Mouse (Mus musculus) kidney, postnatal 0 days (tissue): ENCODE results near the gene Ablim2. TPM values are rescaled to one million over a fixed set of nuclear protein-coding genes. Genes with fewer than 3 reads are reported as not detected.

Source experiments
- ATAC-seq: fragments of 200-750 bp; cut with Nextera tagmentation; replicated peaks from 2 replicates; pipeline ENCODE4 v1.8.0; 2017; ENCODE audit warnings: low read depth, moderate number of reproducible peaks, moderate TSS enrichment, moderate library complexity; ENCODE audit not compliant: low FRiP score
- DNase-seq: peaks from one replicate; pipeline ENCODE4 v3.0.0-alpha.2; 2016; ENCODE audit warnings: low spot score
- H3K27ac ChIP-seq: fragments of 300-500 bp; sonication (generic); 2 replicates; pipeline ENCODE4 v1.5.1; 2014; ENCODE audit warnings: mild to moderate bottlenecking
- H3K27me3 ChIP-seq: fragments of 300-500 bp; sonication (generic); 2 replicates; pipeline ENCODE4 v1.6.1; 2014; ENCODE audit warnings: low read length, mixed read lengths; ENCODE audit not compliant: insufficient read depth
- H3K36me3 ChIP-seq: fragments of 300-500 bp; sonication (generic); 2 replicates; pipeline ENCODE4 v1.6.1; 2014; ENCODE audit warnings: low read length, mixed read lengths; ENCODE audit not compliant: insufficient read depth
- H3K4me1 ChIP-seq: fragments of 300-500 bp; sonication (generic); replicated peaks from 2 replicates; pipeline ENCODE4 v1.6.1; 2014; ENCODE audit warnings: antibody characterized with exemption, low read length, mixed read lengths; ENCODE audit not compliant: insufficient read depth
- H3K4me2 ChIP-seq: fragments of 300-500 bp; sonication (generic); 2 replicates; pipeline ENCODE4 v1.6.1; 2014; ENCODE audit warnings: mild to moderate bottlenecking, low read length, moderate library complexity, mixed read lengths
- H3K4me3 ChIP-seq: fragments of 300-500 bp; sonication (generic); replicated peaks from 2 replicates; pipeline ENCODE4 v1.5.1; 2014; ENCODE audit warnings: low read depth, low read length
- H3K9ac ChIP-seq: fragments of 300-500 bp; sonication (generic); 2 replicates; pipeline ENCODE4 v1.6.1; 2014; ENCODE audit warnings: low read depth, low read length
- H3K9me3 ChIP-seq: fragments of 300-500 bp; sonication (generic); replicated peaks from 2 replicates; pipeline ENCODE4 v1.6.1; 2016; ENCODE audit warnings: low read length, inconsistent platforms, mixed read lengths
- CTCF ChIP-seq: IDR thresholded peaks from 2 replicates; pipeline ENCODE4 v1.5.1; 2016; ENCODE audit warnings: antibody characterized with exemption, low read depth, mild to moderate bottlenecking, moderate library complexity
- WGBS: fragments of 180-500 bp; shearing (Covaris S2); extraction: QIAGEN DNeasy Blood & Tissue Kit; methylation state at CpG from one replicate; pipeline ENCODE4 v1.1.7; 2014; 5-methylcytosine and 5-hydroxymethylcytosine counted together
- polyA plus RNA-seq: library from polyadenylated mRNA; unstranded; fragments of >200 nt; fragmentation: Nextera tagmentation; extraction: Ambion mirVana; gene quantifications from 2 replicates; pipeline ENCODE4 v1.2.1, GENCODE M21; 2015

Ablim2 gene
- polyA plus RNA-seq, 1 experiment from 2014 or later = 3.9 TPM

DNA sequence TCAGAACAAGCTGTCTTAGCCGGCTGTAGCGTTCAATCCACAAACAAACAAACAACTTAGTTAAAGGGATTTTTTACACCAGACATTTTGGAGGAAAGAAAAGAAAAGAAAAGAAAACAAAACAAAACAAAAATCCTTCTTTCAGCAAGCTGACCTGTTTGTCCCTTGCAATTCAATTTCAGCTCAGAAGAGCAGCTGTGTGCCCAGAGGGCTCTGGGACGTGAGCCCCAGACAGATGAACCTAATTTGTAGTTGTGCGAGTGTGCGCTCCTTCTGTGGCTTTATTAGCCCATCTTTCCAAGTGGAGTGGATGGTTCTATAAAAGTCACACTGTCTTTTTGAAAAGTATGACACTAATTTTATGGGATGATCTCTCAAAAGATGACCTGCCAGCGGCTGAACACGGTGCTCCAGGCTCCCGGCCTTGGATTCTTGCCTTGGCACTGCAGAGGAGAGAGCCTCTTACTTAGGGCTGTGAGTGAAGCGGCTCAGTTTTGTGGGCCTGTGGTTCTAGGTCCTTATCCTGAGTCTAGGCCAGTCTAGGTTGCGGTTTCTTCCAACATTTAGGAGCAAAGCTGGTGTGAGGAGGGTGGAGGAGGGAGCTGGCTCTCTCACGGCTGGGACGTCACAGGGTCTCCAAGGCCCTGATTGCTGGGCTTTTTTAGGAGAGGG lies 158.1 kb downstream of the Ablim2 start:
- H3K27me3 ChIP-seq = no peaks in the 10 kb centered on the region
- H3K36me3 ChIP-seq = no peaks in the 10 kb centered on the region
- peak overlapping the region; percentile 50 for H3K27ac ChIP-seq
- H3K9ac ChIP-seq = no peak overlapping the region
- H3K9me3 ChIP-seq = no peaks in the 10 kb centered on the region
- H3K4me1 ChIP-seq = peaks cover 25% of the 10 kb centered on the region
- H3K4me3 ChIP-seq = no peak overlapping the region
- WGBS = 73% methylated on average over 12 of the region's 12 CpGs
- H3K4me2 ChIP-seq = no peak overlapping the region
- no peak for ATAC-seq
- no peak for DNase-seq
- no peak for TF ChIP-seq CTCF

- Histone ChIP-seq H3K36me3 (no peaks in the 10 kb centered on the region), H3K9me3 (no peaks in the 10 kb centered on the region), H3K27ac (no peak overlapping the region), H3K4me2 (no peak overlapping the region), H3K4me3 (no peak overlapping the region), H3K27me3 (no peaks in the 10 kb centered on the region), H3K4me1 (peaks cover 34% of the 10 kb centered on the region), H3K9ac (no peak overlapping the region)
- no peak for TF ChIP-seq CTCF
- ATAC-seq = no peak
- DNase-seq = no peak
- 64% methylated on average over 5 of the region's 5 CpGs for WGBS
Observed at GRCm38 (mm10) chr5:35916666-35917065, 159.0 kb downstream of the Ablim2 start.

- Histone ChIP-seq H3K4me1 (peaks cover 49% of the 10 kb centered on the region), H3K4me2 (no peak overlapping the region), H3K9ac (no peak overlapping the region), H3K4me3 (no peak overlapping the region), H3K27me3 (no peaks in the 10 kb centered on the region), H3K27ac (no peak overlapping the region), H3K36me3 (no peaks in the 10 kb centered on the region), H3K9me3 (no peaks in the 10 kb centered on the region)
- WGBS = 24% methylated on average over 8 of the region's 8 CpGs
- ATAC-seq (no peak), DNase-seq (no peak)
- no peak for TF ChIP-seq CTCF
Observed at GRCm38 (mm10) chr5:35918387-35918786, 160.7 kb downstream of the Ablim2 start.

DNA sequence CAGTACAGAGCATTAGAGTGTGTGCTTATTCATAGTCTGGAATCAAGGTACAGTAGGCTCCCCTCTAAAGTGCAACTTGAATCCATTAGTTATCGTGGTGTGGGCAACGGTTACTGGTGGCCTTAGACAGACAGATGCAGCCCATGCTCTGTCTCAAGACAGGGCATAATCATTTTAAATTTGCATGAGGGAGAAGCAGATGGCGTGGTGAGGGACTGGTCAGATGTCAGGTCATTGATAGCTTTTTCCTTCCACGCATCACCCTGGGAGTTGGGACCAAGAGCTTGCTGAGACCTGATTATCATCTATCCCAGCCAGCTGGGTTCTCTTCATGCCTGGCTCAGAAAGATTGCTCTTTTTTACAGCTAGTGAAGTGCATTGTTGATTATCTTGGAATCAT lies 162.4 kb downstream of the Ablim2 start:
- 57% methylated on average over 4 of the region's 4 CpGs for WGBS
- no peaks in the 10 kb centered on the region for H3K9me3 ChIP-seq

GRCm38 (mm10) chr5:35920557-35920956 lies 162.9 kb downstream of the Ablim2 start:
- Histone ChIP-seq H3K4me2 (no peak overlapping the region), H3K27me3 (no peaks in the 10 kb centered on the region), H3K9me3 (no peaks in the 10 kb centered on the region), H3K36me3 (no peaks in the 10 kb centered on the region), H3K4me3 (no peak overlapping the region), H3K27ac (peak overlapping the region; percentile 92), H3K9ac (peak overlapping the region; percentile 40; the same call in 1 of the 2 replicates), H3K4me1 (peaks cover 54% of the 10 kb centered on the region)
- TF ChIP-seq CTCF = no peak
- DNase-seq (no peak), ATAC-seq (no peak)

More for the DNA sequence above, 162.4 kb downstream of the Ablim2 start:
- Histone ChIP-seq H3K9ac (no peak overlapping the region), H3K4me3 (no peak overlapping the region), H3K27me3 (no peaks in the 10 kb centered on the region), H3K36me3 (no peaks in the 10 kb centered on the region), H3K27ac (no peak overlapping the region), H3K4me1 (peaks cover 54% of the 10 kb centered on the region), H3K4me2 (no peak overlapping the region)
- DNase-seq = no peak
- TF ChIP-seq CTCF = no peak
- ATAC-seq = no peak

DNA sequence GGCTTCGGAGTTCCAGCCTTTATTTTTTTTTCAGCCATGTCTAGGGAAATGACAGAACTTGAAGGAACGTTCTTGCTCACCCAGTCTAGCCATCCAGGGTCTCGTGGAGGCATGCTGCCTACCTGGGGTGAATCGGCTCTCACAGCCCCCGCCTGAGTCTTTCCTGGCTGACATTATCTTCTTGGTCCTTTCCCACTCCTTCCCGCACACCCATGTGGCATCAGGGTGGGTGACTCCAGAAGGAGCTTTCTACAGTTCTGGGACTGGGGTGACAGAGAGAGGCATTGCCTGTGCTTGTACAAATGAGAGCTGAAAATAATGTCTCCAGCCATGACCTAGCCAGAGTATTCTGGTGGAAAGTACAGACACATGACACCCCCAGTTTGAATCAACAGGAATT lies 163.5 kb downstream of the Ablim2 start:
- no peak overlapping the region for H3K4me3 ChIP-seq
- no peaks in the 10 kb centered on the region for H3K27me3 ChIP-seq
- peak overlapping the region; percentile 40; the same call in 1 of the 2 replicates for H3K9ac ChIP-seq
- H3K27ac ChIP-seq = peak overlapping the region; percentile 92
- peak overlapping the region; percentile 43; the same call in 1 of the 2 replicates for H3K4me2 ChIP-seq
- peaks cover 56% of the 10 kb centered on the region for H3K4me1 ChIP-seq
- H3K9me3 ChIP-seq = no peaks in the 10 kb centered on the region
- 52% methylated on average over 6 of the region's 6 CpGs for WGBS
- no peak for TF ChIP-seq CTCF
- no peaks in the 10 kb centered on the region for H3K36me3 ChIP-seq
- ATAC-seq (no peak), DNase-seq (no peak)
